Mouse (Mus musculus): ENCODE data around the gene Opa1. TPM values are rescaled to one million over a fixed set of nuclear protein-coding genes. Genes with fewer than 3 reads are reported as not detected.
A peak's percentile ranks its signal among the peaks of the same experiment; 100 is the strongest.

Opa1 gene
- polyA plus RNA-seq, 1 experiment from 2014 or later, result 51.1 TPM

GRCm38 (mm10) chr16:29659101-29659810 is 80.1 kb downstream of the Opa1 start:
- no peak overlapping the region for H3K9ac ChIP-seq (ENCODE audit: low read depth, low read length)
- H3K4me2 ChIP-seq (ENCODE audit: low read length), result no peak overlapping the region
- H3K4me1 ChIP-seq (ENCODE audit: control insufficient read depth, insufficient read depth, low read length), result peaks cover 6% of the 10 kb centered on the region
- no peak overlapping the region for H3K27ac ChIP-seq (ENCODE audit: low read length)
- no peaks in the 10 kb centered on the region for H3K9me3 ChIP-seq (replicated peaks; ENCODE audit: control insufficient read depth, low read length, poor library complexity, severe bottlenecking)
- 75% methylated on average over 13 of the region's 13 CpGs for WGBS
- no peak overlapping the region for H3K4me3 ChIP-seq (ENCODE audit: low read depth, low read length)
- no peak for ATAC-seq
- peaks cover 45% of the 10 kb centered on the region for H3K27me3 ChIP-seq (ENCODE audit: control insufficient read depth, insufficient read depth, low read depth, low read length)
- no peaks in the 10 kb centered on the region for H3K36me3 ChIP-seq (ENCODE audit: control insufficient read depth, insufficient read depth, low read length)

- H3K4me3 ChIP-seq (ENCODE audit: low read depth, low read length), result no peak overlapping the region
- H3K4me1 ChIP-seq (ENCODE audit: control insufficient read depth, insufficient read depth, low read length), result no peaks in the 10 kb centered on the region; the same call in 1 of the 2 replicates
- no peaks in the 10 kb centered on the region for H3K9me3 ChIP-seq (replicated peaks; ENCODE audit: control insufficient read depth, low read length, poor library complexity, severe bottlenecking)
- WGBS, result 87% methylated on average over 6 of the region's 6 CpGs
- no peaks in the 10 kb centered on the region for H3K36me3 ChIP-seq (ENCODE audit: control insufficient read depth, insufficient read depth, low read length)
- no peak overlapping the region for H3K27ac ChIP-seq (ENCODE audit: low read length)
- H3K27me3 ChIP-seq (ENCODE audit: control insufficient read depth, insufficient read depth, low read depth, low read length), result peaks cover 57% of the 10 kb centered on the region
- no peak overlapping the region for H3K9ac ChIP-seq (ENCODE audit: low read depth, low read length)
- ATAC-seq, result no peak
- H3K4me2 ChIP-seq (ENCODE audit: low read length), result no peak overlapping the region
These were observed 84.1 kb downstream of the Opa1 start for GRCm38 (mm10) chr16:29663042-29663758.

DNA sequence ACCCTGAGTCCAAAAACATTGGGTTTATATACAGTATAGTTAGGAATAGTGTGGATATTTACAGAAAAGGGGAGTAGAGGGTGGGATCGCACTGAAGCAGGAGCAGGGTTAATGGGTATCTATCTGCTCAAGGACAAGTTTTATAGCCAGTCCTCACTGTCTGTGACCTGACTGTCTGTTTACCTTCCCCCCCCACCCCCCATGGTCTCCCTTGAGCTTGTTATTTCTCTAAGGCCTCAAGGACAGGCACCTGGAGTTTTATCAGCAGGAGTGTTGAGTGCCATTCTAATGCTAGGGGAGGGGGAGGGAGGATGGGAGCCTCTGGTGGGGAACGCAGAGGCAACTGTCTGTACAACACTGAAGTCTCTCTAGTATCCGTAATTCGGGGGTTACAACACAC is 85.3 kb downstream of the Opa1 start:
- Histone ChIP-seq H3K27me3 (ENCODE audit: control insufficient read depth, insufficient read depth, low read depth, low read length) (peaks cover 59% of the 10 kb centered on the region), H3K9ac (ENCODE audit: low read depth, low read length) (no peak overlapping the region), H3K4me1 (ENCODE audit: control insufficient read depth, insufficient read depth, low read length) (no peaks in the 10 kb centered on the region), H3K4me2 (ENCODE audit: low read length) (no peak overlapping the region), H3K4me3 (ENCODE audit: low read depth, low read length) (no peak overlapping the region), H3K27ac (ENCODE audit: low read length) (no peak overlapping the region), H3K36me3 (ENCODE audit: control insufficient read depth, insufficient read depth, low read length) (no peaks in the 10 kb centered on the region), H3K9me3 (replicated peaks; ENCODE audit: control insufficient read depth, low read length, poor library complexity, severe bottlenecking) (no peaks in the 10 kb centered on the region)
- 53% methylated on average over 4 of the region's 4 CpGs for WGBS
- no peak for ATAC-seq

GRCm38 (mm10) chr16:29666991-29667701 is 88.0 kb downstream of the Opa1 start:
- Histone ChIP-seq H3K4me2 (ENCODE audit: low read length) (no peak overlapping the region), H3K4me3 (ENCODE audit: low read depth, low read length) (no peak overlapping the region), H3K36me3 (ENCODE audit: control insufficient read depth, insufficient read depth, low read length) (no peaks in the 10 kb centered on the region), H3K27me3 (ENCODE audit: control insufficient read depth, insufficient read depth, low read depth, low read length) (peaks cover 50% of the 10 kb centered on the region), H3K27ac (ENCODE audit: low read length) (no peak overlapping the region), H3K9me3 (replicated peaks; ENCODE audit: control insufficient read depth, low read length, poor library complexity, severe bottlenecking) (no peaks in the 10 kb centered on the region), H3K4me1 (ENCODE audit: control insufficient read depth, insufficient read depth, low read length) (no peaks in the 10 kb centered on the region), H3K9ac (ENCODE audit: low read depth, low read length) (no peak overlapping the region)
- 6% methylated on average over 17 of the region's 17 CpGs for WGBS
- peak; percentile 44 for ATAC-seq

DNA sequence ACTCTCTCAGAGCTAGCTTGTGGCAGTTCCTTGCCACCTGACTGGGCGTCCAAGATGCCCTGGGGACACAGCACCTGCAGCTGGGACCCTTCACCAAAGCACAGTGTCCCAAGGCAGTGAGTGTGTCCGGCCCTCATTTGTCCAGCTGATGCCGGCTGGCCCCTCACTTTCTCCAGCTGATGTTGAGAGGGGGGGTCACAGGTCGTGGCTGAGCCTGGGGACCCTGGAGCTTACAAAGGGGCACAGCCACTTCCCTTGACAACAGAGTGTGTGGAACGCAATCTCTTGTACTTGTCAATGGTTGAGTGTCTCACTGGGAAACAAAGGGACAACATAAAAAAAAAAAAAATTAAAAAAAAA is 88.5 kb downstream of the Opa1 start:
- WGBS, result 5% methylated on average over 5 of the region's 5 CpGs
- no peak overlapping the region for H3K4me3 ChIP-seq (ENCODE audit: low read depth, low read length)
- no peak overlapping the region for H3K9ac ChIP-seq (ENCODE audit: low read depth, low read length)
- H3K27ac ChIP-seq (ENCODE audit: low read length), result no peak overlapping the region
- peaks cover 48% of the 10 kb centered on the region for H3K27me3 ChIP-seq (ENCODE audit: control insufficient read depth, insufficient read depth, low read depth, low read length)
- no peaks in the 10 kb centered on the region for H3K9me3 ChIP-seq (replicated peaks; ENCODE audit: control insufficient read depth, low read length, poor library complexity, severe bottlenecking)
- no peak overlapping the region for H3K4me2 ChIP-seq (ENCODE audit: low read length)
- no peaks in the 10 kb centered on the region for H3K4me1 ChIP-seq (ENCODE audit: control insufficient read depth, insufficient read depth, low read length)
- no peaks in the 10 kb centered on the region for H3K36me3 ChIP-seq (ENCODE audit: control insufficient read depth, insufficient read depth, low read length)
- peak; percentile 47; the same call in 1 of the 2 replicates for ATAC-seq

DNA sequence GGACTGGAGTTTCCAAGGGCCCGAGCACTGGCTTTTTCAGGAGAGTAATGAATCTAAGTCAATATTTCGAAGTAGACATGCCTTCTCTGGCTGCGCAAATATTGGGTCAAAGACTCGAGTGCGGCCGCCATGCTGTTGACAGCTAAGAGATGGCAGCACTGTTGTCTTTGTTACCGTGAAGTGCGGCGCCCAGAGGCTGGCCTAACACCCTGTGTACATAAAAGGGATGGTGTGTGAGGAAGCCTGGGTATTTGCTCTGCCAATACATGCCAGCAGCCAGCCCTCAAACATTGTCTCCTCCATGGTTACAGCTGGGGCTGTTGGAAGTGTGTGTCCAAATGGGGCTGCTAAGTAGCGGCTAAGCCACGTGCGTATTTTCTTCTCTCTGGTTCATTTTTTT is 89.3 kb downstream of the Opa1 start:
- H3K4me1 ChIP-seq (ENCODE audit: control insufficient read depth, insufficient read depth, low read length), result no peaks in the 10 kb centered on the region
- no peak for ATAC-seq
- peaks cover 41% of the 10 kb centered on the region for H3K27me3 ChIP-seq (ENCODE audit: control insufficient read depth, insufficient read depth, low read depth, low read length)
- 62% methylated on average over 12 of the region's 12 CpGs for WGBS
- H3K4me2 ChIP-seq (ENCODE audit: low read length), result no peak overlapping the region
- H3K36me3 ChIP-seq (ENCODE audit: control insufficient read depth, insufficient read depth, low read length), result no peaks in the 10 kb centered on the region
- H3K9ac ChIP-seq (ENCODE audit: low read depth, low read length), result no peak overlapping the region
- no peak overlapping the region for H3K4me3 ChIP-seq (ENCODE audit: low read depth, low read length)
- H3K27ac ChIP-seq (ENCODE audit: low read length), result no peak overlapping the region
- no peaks in the 10 kb centered on the region for H3K9me3 ChIP-seq (replicated peaks; ENCODE audit: control insufficient read depth, low read length, poor library complexity, severe bottlenecking)

DNA sequence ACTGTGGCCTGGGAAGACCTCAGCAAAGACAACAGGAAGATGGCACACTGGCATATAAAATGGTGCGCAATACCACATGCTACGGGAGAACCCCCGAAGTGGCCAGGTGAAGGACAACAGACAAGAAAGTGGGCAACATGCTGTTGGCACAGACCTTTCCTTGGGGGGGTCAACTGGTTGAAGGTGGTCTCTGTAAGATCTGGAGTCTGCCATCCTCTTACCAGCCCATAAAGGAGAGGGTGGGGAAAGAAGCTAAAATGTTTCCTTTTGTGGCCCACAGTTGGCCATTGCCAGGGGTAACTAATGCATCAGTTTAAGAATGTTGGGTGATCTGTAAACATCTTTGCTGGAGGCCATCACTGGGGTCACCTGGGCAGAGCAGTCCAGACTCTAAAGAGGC is 91.7 kb downstream of the Opa1 start:
- H3K27ac ChIP-seq (ENCODE audit: low read length), result no peak overlapping the region
- H3K9me3 ChIP-seq (replicated peaks; ENCODE audit: control insufficient read depth, low read length, poor library complexity, severe bottlenecking), result no peaks in the 10 kb centered on the region
- H3K4me3 ChIP-seq (ENCODE audit: low read depth, low read length), result no peak overlapping the region
- no peak overlapping the region for H3K9ac ChIP-seq (ENCODE audit: low read depth, low read length)
- H3K27me3 ChIP-seq (ENCODE audit: control insufficient read depth, insufficient read depth, low read depth, low read length), result peaks cover 33% of the 10 kb centered on the region
- H3K4me1 ChIP-seq (ENCODE audit: control insufficient read depth, insufficient read depth, low read length), result no peaks in the 10 kb centered on the region
- no peak overlapping the region for H3K4me2 ChIP-seq (ENCODE audit: low read length)
- H3K36me3 ChIP-seq (ENCODE audit: control insufficient read depth, insufficient read depth, low read length), result no peaks in the 10 kb centered on the region
- no peak for ATAC-seq
- WGBS, result 96% methylated on average over 3 of the region's 3 CpGs

DNA sequence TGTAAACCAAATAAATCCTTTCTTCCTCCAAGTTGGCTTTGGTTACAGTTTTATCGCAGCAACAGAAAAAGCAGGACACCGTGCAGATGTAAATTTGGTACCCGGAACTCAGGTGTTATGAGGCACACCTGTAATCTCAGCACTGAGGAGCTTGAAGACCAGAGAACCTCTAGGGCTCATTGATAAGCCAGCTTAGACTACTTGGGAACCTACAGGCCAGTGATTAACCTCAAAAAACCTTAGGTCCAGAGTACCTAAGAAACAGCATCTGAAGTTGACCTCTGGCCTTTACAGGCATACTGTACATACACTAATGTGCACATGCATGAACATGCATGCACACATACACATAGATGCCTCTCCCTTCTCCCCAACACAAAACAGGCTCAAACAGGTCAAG is 94.1 kb downstream of the Opa1 start:
- H3K4me1 ChIP-seq (ENCODE audit: control insufficient read depth, insufficient read depth, low read length), result no peaks in the 10 kb centered on the region
- no peak overlapping the region for H3K4me2 ChIP-seq (ENCODE audit: low read length)
- peaks cover 27% of the 10 kb centered on the region for H3K27me3 ChIP-seq (ENCODE audit: control insufficient read depth, insufficient read depth, low read depth, low read length)
- H3K4me3 ChIP-seq (ENCODE audit: low read depth, low read length), result no peak overlapping the region
- ATAC-seq, result no peak
- no peak overlapping the region for H3K27ac ChIP-seq (ENCODE audit: low read length)
- H3K36me3 ChIP-seq (ENCODE audit: control insufficient read depth, insufficient read depth, low read length), result no peaks in the 10 kb centered on the region
- no peaks in the 10 kb centered on the region for H3K9me3 ChIP-seq (replicated peaks; ENCODE audit: control insufficient read depth, low read length, poor library complexity, severe bottlenecking)
- H3K9ac ChIP-seq (ENCODE audit: low read depth, low read length), result no peak overlapping the region
- 99% methylated on average over 3 of the region's 3 CpGs for WGBS

GRCm38 (mm10) chr16:29679607-29680006 is 100.5 kb downstream of the Opa1 start:
- no peak for ATAC-seq
- Histone ChIP-seq H3K27ac (ENCODE audit: low read length) (no peak overlapping the region), H3K27me3 (ENCODE audit: control insufficient read depth, insufficient read depth, low read depth, low read length) (peaks cover 17% of the 10 kb centered on the region), H3K4me1 (ENCODE audit: control insufficient read depth, insufficient read depth, low read length) (peaks cover 14% of the 10 kb centered on the region), H3K4me3 (ENCODE audit: low read depth, low read length) (no peak overlapping the region), H3K9me3 (replicated peaks; ENCODE audit: control insufficient read depth, low read length, poor library complexity, severe bottlenecking) (no peaks in the 10 kb centered on the region), H3K9ac (ENCODE audit: low read depth, low read length) (no peak overlapping the region), H3K36me3 (ENCODE audit: control insufficient read depth, insufficient read depth, low read length) (no peaks in the 10 kb centered on the region), H3K4me2 (ENCODE audit: low read length) (no peak overlapping the region)
- 68% methylated on average over 5 of the region's 5 CpGs for WGBS

Measured in midbrain, embryonic 16.5 days (tissue).